Mouse (Mus musculus) heart, postnatal 4 days (tissue): ENCODE data around the gene Ensa. TPM values are rescaled to one million over a fixed set of nuclear protein-coding genes. Genes with fewer than 3 reads are reported as not detected.

Experiments used
- DNase-seq: peaks from one replicate; pipeline ENCODE4 v3.0.0; 2021
- total RNA-seq, 2 experiments: library from RNA; stranded (reverse); gene quantifications; 2 replicates each; pipeline ENCODE4 v1.2.3; 2021

The Ensa gene
- total RNA-seq, 2 experiments from 2014 or later: 49.2 to 50.5 TPM

DNA sequence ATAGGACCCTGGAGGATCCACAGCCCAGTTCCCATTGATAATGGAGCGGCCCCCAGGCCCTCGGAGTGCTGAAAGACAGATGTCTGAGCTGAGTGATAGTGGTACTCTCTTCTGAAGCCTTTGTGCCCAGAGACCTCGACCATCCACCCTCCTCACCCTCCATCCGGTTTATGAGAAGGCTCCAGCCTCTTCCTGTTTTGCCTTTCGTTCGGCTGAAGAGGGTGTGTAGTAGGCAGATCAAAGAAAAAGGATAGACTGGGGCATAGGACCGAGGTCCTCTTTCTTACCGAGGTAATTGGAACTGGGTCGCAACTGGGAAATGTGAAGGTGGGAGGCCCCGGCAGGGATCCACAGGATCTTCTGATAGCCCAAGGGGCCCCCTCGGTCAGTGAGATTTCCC is 56.6 kb downstream of the Ensa start:
- DNase-seq: no peak

Other genes with a start within 250 kb of the Ensa start
- not detected for gene 4930558C23Rik, start 222.2 kb upstream of the Ensa start, total RNA-seq
- gene Arnt, start 190.6 kb upstream of the Ensa start, total RNA-seq: 10 to 100 TPM; 55.9 to 57.4 TPM
- 10 to 100 TPM; 17.0 to 17.9 TPM for gene Ctsk, start 125.7 kb upstream of the Ensa start, total RNA-seq
- 1 to 10 TPM; 6.5 to 9.0 TPM for gene Ctss, start 98.2 kb upstream of the Ensa start, total RNA-seq
- gene Hormad1, start 65.3 kb upstream of the Ensa start, total RNA-seq: not detected
- 10 to 100 TPM; 16.9 to 20.5 TPM for gene Golph3l, start 36.1 kb upstream of the Ensa start, total RNA-seq
- 100 to 1,000 TPM; 112 to 115 TPM for gene Mcl1, start 33.8 kb downstream of the Ensa start, total RNA-seq
- 10 to 100 TPM; 13.5 to 14.6 TPM for gene Adamtsl4, start 62.9 kb downstream of the Ensa start, total RNA-seq
- gene Ecm1, start 114.6 kb downstream of the Ensa start, total RNA-seq: 10 to 100 TPM; 41.3 to 43.8 TPM
- 10 to 100 TPM; 31.1 to 36.1 TPM for gene Tars2, start 135.2 kb downstream of the Ensa start, total RNA-seq
- 10 to 100 TPM; 50.9 to 53.6 TPM for gene Rprd2, start 193.9 kb downstream of the Ensa start, total RNA-seq
- gene Prpf3, start 230.9 kb downstream of the Ensa start, total RNA-seq: 10 to 100 TPM; 28.3 to 30.5 TPM
- 100 to 1,000 TPM; 250 TPM for gene Mrps21, start 246.5 kb downstream of the Ensa start, total RNA-seq